Mouse (Mus musculus): ENCODE data around the gene Etv1. TPM values are rescaled to one million over a fixed set of nuclear protein-coding genes. Genes with fewer than 3 reads are reported as not detected.

Gene Etv1
- total RNA-seq (2012; rRNA removed) (not detected in 2 replicates), polyA plus RNA-seq (2012; ENCODE audit: insufficient read depth in 1 of 2, insufficient read length in 2 of 2, low read depth in 1 of 2, low replicate concordance in 2 of 2, missing spikeins in 1 of 2) (not detected)

- no peaks in the 10 kb centered on the region for H3K27me3 ChIP-seq (ENCODE audit: control insufficient read depth in 1 of 2, insufficient read depth in 2 of 2, low read length in 2 of 2)
- no peak within 1 kb of the TSS for H3K4me3 ChIP-seq (ENCODE audit: control insufficient read depth in 1 of 2, insufficient read depth in 1 of 2, low read depth in 2 of 2, low read length in 2 of 2)
- H3K36me3 ChIP-seq (ENCODE audit: control insufficient read depth in 1 of 2, insufficient read depth in 2 of 2, low read length in 2 of 2): no peaks in the 10 kb centered on the region
- TF ChIP-seq MXI1 (IDR thresholded peaks at IDR 0.05; ENCODE audit: low read depth, low read length) (no peak), GATA1 (IDR thresholded peaks at IDR 0.05; ENCODE audit: low read depth, low read length) (no peak), ZKSCAN1 (IDR thresholded peaks at IDR 0.05; ENCODE audit: low read depth, low read length) (no peak), MYC (IDR thresholded peaks at IDR 0.05; ENCODE audit: low read depth, low read length) (no peak), HCFC1 (IDR thresholded peaks at IDR 0.05; ENCODE audit: low read depth, low read length) (no peak), NRF1 (IDR thresholded peaks at IDR 0.05; ENCODE audit: insufficient read depth, low read depth, low read length, poor library complexity, severe bottlenecking) (no peak)
- H3K4me1 ChIP-seq (ENCODE audit: control insufficient read depth in 1 of 2, insufficient read depth in 2 of 2, low read length in 2 of 2): no peaks in the 10 kb centered on the region
- no peaks in the 10 kb centered on the region for H3K79me2 ChIP-seq (ENCODE audit: control insufficient read depth, insufficient read depth, low read length, poor library complexity)
- no peak within 1 kb of the TSS for H3K9ac ChIP-seq (ENCODE audit: control insufficient read depth, low read depth, low read length, poor library complexity, severe bottlenecking)
- no peaks in the 10 kb centered on the region for H3K9me3 ChIP-seq (replicated peaks; ENCODE audit: insufficient read depth, low read length)
- no peak within 1 kb of the TSS for H3K27ac ChIP-seq (ENCODE audit: control insufficient read depth, low read depth, low read length)
- no peak for DNase-seq (ENCODE audit: low read depth, low spot score)
Observed at GRCm38 (mm10) chr12:38779186-38779777, at the start of gene Etv1. Gene Etv1 (plus strand): TSS chr12:38779380.

DNA sequence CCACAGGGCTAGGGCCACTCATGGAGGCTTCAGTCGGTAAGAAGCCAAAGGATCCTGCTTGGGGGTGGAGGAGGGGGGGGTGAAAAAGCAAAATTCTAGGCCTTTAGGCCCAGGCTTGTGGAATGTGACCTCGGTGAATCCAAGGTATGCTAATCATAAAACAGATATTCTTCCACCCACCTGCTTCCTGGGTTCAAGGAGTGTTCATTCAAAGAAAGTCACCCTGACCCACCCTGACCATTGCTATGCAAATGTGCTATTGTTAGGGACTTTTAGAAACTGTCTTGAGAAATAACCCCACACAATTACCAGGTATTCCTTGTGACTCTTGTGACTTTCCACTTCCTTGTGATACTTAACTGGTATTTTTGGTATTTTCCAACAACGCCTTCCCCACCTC is 49.5 kb upstream of the Etv1 start:
- Histone ChIP-seq H3K9me3 (replicated peaks; ENCODE audit: insufficient read depth, low read length) (no peaks in the 10 kb centered on the region), H3K4me3 (ENCODE audit: control insufficient read depth in 1 of 2, insufficient read depth in 1 of 2, low read depth in 2 of 2, low read length in 2 of 2) (no peak overlapping the region), H3K27ac (ENCODE audit: control insufficient read depth, low read depth, low read length) (no peak overlapping the region), H3K9ac (ENCODE audit: control insufficient read depth, low read depth, low read length, poor library complexity, severe bottlenecking) (no peak overlapping the region), H3K27me3 (ENCODE audit: control insufficient read depth in 1 of 2, insufficient read depth in 2 of 2, low read length in 2 of 2) (no peaks in the 10 kb centered on the region), H3K4me1 (ENCODE audit: control insufficient read depth in 1 of 2, insufficient read depth in 2 of 2, low read length in 2 of 2) (no peaks in the 10 kb centered on the region), H3K36me3 (ENCODE audit: control insufficient read depth in 1 of 2, insufficient read depth in 2 of 2, low read length in 2 of 2) (no peaks in the 10 kb centered on the region), H3K79me2 (ENCODE audit: control insufficient read depth, insufficient read depth, low read length, poor library complexity) (no peaks in the 10 kb centered on the region)
- DNase-seq (ENCODE audit: low read depth, low spot score): no peak
- TF ChIP-seq ZNF384 (IDR thresholded peaks at IDR 0.05; ENCODE audit: low read depth, low read length): no peak
- no peak for TF ChIP-seq MYB (IDR thresholded peaks at IDR 0.05; ENCODE audit: low read depth, low read length)
- no peak for TF ChIP-seq NRF1 (IDR thresholded peaks at IDR 0.05; ENCODE audit: insufficient read depth, low read depth, low read length, poor library complexity, severe bottlenecking)
- TF ChIP-seq MAZ (IDR thresholded peaks at IDR 0.05; ENCODE audit: low read depth, low read length): no peak
- TF ChIP-seq TAL1 (IDR thresholded peaks at IDR 0.05; ENCODE audit: low read length): no peak
- TF ChIP-seq ELF1 (IDR thresholded peaks at IDR 0.05; ENCODE audit: low read depth, low read length): no peak
- TF ChIP-seq MAX (IDR thresholded peaks at IDR 0.05; ENCODE audit: low read length): no peak

DNA sequence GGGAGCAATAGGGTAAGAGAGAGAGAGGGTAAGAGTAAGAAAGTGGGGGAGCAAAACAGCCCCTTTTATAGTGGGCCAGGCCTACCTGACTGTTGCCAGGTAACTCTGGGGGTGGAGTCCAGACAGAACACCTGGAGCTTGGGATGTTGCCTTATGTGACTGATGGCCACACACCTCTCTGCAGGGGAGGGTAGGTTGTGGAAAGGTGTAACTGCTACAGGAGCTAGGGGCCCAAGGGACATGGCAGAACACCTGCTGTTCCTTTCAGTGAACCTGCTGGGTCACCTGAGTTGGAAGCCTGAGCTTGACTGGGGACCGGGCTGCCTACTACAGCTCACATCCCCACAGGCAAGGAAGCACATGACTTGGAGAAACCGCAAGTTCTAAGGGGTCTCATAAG is 48.4 kb upstream of the Etv1 start:
- Histone ChIP-seq H3K27me3 (ENCODE audit: control insufficient read depth in 1 of 2, insufficient read depth in 2 of 2, low read length in 2 of 2) (no peaks in the 10 kb centered on the region), H3K79me2 (ENCODE audit: control insufficient read depth, insufficient read depth, low read length, poor library complexity) (no peaks in the 10 kb centered on the region), H3K4me1 (ENCODE audit: control insufficient read depth in 1 of 2, insufficient read depth in 2 of 2, low read length in 2 of 2) (no peaks in the 10 kb centered on the region), H3K9ac (ENCODE audit: control insufficient read depth, low read depth, low read length, poor library complexity, severe bottlenecking) (no peak overlapping the region), H3K9me3 (replicated peaks; ENCODE audit: insufficient read depth, low read length) (no peaks in the 10 kb centered on the region), H3K4me3 (ENCODE audit: control insufficient read depth in 1 of 2, insufficient read depth in 1 of 2, low read depth in 2 of 2, low read length in 2 of 2) (no peak overlapping the region), H3K27ac (ENCODE audit: control insufficient read depth, low read depth, low read length) (no peak overlapping the region), H3K36me3 (ENCODE audit: control insufficient read depth in 1 of 2, insufficient read depth in 2 of 2, low read length in 2 of 2) (no peaks in the 10 kb centered on the region)
- TF ChIP-seq MAX (IDR thresholded peaks at IDR 0.05; ENCODE audit: low read length) (no peak), MYC (IDR thresholded peaks at IDR 0.05; ENCODE audit: low read depth, low read length) (no peak), POLR2AphosphoS5 (IDR thresholded peaks at IDR 0.05; ENCODE audit: borderline replicate concordance, low read depth, low read length) (no peak), NRF1 (IDR thresholded peaks at IDR 0.05; ENCODE audit: insufficient read depth, low read depth, low read length, poor library complexity, severe bottlenecking) (no peak), KAT2A (conservative IDR thresholded peaks at IDR 0.05; ENCODE audit: low read depth, low read length) (no peak), ETS1 (IDR thresholded peaks at IDR 0.05; ENCODE audit: low read depth, low read length) (no peak)
- DNase-seq (ENCODE audit: low read depth, low spot score): no peak
